ENCODE assay signal across 15 mouse cellular contexts in the genomic region with DNA sequence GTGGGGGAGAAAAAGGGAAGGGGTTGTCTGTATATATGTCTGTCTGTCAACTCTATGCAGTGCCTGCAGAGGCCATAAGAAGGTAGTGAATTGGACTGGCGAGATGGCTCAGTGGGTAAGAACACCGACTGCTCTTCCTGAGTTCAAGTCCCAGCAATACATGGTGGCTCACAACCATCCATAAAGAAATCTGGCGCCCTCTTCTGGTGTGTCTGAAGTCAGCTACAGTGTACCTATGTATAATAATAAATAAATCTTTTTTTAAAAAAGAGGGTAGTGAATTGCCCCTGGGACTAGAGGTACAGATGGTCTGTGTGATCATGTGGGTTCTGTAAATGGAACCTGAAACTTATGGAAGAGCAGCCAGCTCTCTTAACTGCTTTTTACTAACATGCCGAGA. TPM values are rescaled to one million over a fixed set of nuclear protein-coding genes. Genes with fewer than 3 reads are reported as not detected.
A peak's percentile ranks its signal among the peaks of the same experiment; 100 is the strongest.
DNase-seq lines count a peak whose midpoint lies in the region; ATAC-seq and TF ChIP-seq lines count a peak whose summit lies in the region.
"Had no signal": no experiment of that assay in that cellular context is flagged by ENCODE, and none has a peak within 500 bp of the region (broad histone marks: within the 10 kb centered on the region; RNA-seq: fewer than 3 reads in every experiment).

No protein-coding gene starts in this region.

- H3K4me1 ChIP-seq in heart, postnatal 0 days (ENCODE audit: control insufficient read depth, insufficient read depth) = no peaks in the 10 kb centered on the region
- H3K4me1 ChIP-seq in lung, postnatal 0 days (ENCODE audit: insufficient read depth, low read depth, low read length) = no peaks in the 10 kb centered on the region
- H3K4me1 ChIP-seq in CH12.LX (ENCODE audit: control insufficient read depth in 1 of 2, insufficient read depth in 2 of 2) = no peaks in the 10 kb centered on the region
- H3K4me1 ChIP-seq: forebrain, embryonic 10.5 days; limb, embryonic 15.5 days had no signal

- peak; percentile 37; the same call in 1 of the 2 replicates for TF ChIP-seq POLR2A in CH12.LX (IDR thresholded peaks at IDR 0.05; ENCODE audit: low read depth, low read length)
- no peak for TF ChIP-seq POLR2A in brain, embryonic 14.5 days (IDR thresholded peaks at IDR 0.05; ENCODE audit: borderline replicate concordance, extremely low read depth, insufficient read depth, insufficient read length, poor library complexity, severe bottlenecking)

- in situ Hi-C loops in CH12.LX (cut with MboI; ENCODE audit: low pct_ligation_motif_present, low pct_unique_long_range_greater_than_20kb, low sequenced_read_pairs) = no loop called here

- no peak overlapping the region for H3K4me2 ChIP-seq in heart, postnatal 0 days (ENCODE audit: low read depth, low read length)
- H3K4me2 ChIP-seq in lung, postnatal 0 days (replicated peaks; ENCODE audit: low read depth, low read length) = no peak overlapping the region
- H3K4me2 ChIP-seq in CH12.LX (ENCODE audit: insufficient read depth, low read depth, poor library complexity, severe bottlenecking) = no peak overlapping the region
- H3K4me2 ChIP-seq: heart, embryonic 13.5 days; limb, embryonic 15.5 days had no signal

- 78% methylated on average over 4 of the region's 4 CpGs for WGBS in heart, postnatal 0 days
- WGBS in lung, postnatal 0 days = 76% methylated on average over 4 of the region's 4 CpGs

- H3K9ac ChIP-seq in heart, postnatal 0 days (replicated peaks; ENCODE audit: low read depth, low read length) = no peak overlapping the region
- no peak overlapping the region for H3K9ac ChIP-seq in lung, postnatal 0 days (replicated peaks; ENCODE audit: low read depth)
- H3K9ac ChIP-seq in CH12.LX (ENCODE audit: insufficient read depth, low read depth) = no peak overlapping the region
- H3K9ac ChIP-seq: heart, embryonic 13.5 days; limb, embryonic 15.5 days had no signal

- no peak; the same call in none of the 2 replicates for TF ChIP-seq RAD21 in CH12.LX (IDR thresholded peaks at IDR 0.05; ENCODE audit: low read depth, low read length)

- DNase-seq in heart, postnatal 0 days (ENCODE audit: low spot score) = no peak
- no peak for DNase-seq in heart, postnatal 14 days
- no peak for DNase-seq in lung, postnatal 0 days (ENCODE audit: low spot score)
- DNase-seq in lung, postnatal 10 days = no peak
- no peak for DNase-seq in CH12.LX (ENCODE audit: extremely low read depth)
- DNase-seq in brain, embryonic 14.5 days (ENCODE audit: low read depth) = peak; percentile 9
- DNase-seq in right cerebral cortex, postnatal 25 days = no peak
- DNase-seq: gastrocnemius, postnatal 10 days; thymus, postnatal 36 days had no signal

- TF ChIP-seq EP300 in heart, postnatal 0 days (IDR thresholded peaks at IDR 0.05; ENCODE audit: low read depth) = no peak
- no peak for TF ChIP-seq EP300 in lung, postnatal 0 days (IDR thresholded peaks at IDR 0.05)
- TF ChIP-seq EP300 in CH12.LX (IDR thresholded peaks at IDR 0.05; ENCODE audit: low read length) = no peak

- intact Hi-C loops in heart, postnatal 14 days (cut with DNase I) = no loop called here

- dilution Hi-C loops in CH12.LX (cut with MboI; ENCODE audit: extremely low pct_ligation_motif_present, extremely low pct_unique_long_range_greater_than_20kb, low sequenced_read_pairs) = no loop called here

- H3K27me3 ChIP-seq in heart, postnatal 0 days (ENCODE audit: control insufficient read depth, insufficient read depth, low read length) = no peaks in the 10 kb centered on the region
- no peaks in the 10 kb centered on the region for H3K27me3 ChIP-seq in lung, postnatal 0 days (replicated peaks; ENCODE audit: insufficient read depth, low read length)
- H3K27me3 ChIP-seq in CH12.LX (replicated peaks) = no peaks in the 10 kb centered on the region
- H3K27me3 ChIP-seq: heart, embryonic 13.5 days; limb, embryonic 15.5 days; megakaryocyte, embryonic 14.5 days had no signal

- 0 out of 2 replicates have a peak, but pooled peaks have one; percentile 10 for TF ChIP-seq CTCF in heart, postnatal 0 days (IDR thresholded peaks at IDR 0.05; ENCODE audit: low read depth)
- TF ChIP-seq CTCF in lung, postnatal 0 days (IDR thresholded peaks at IDR 0.05) = peak; percentile 42
- peak in 1 of 2 experiments; percentile 46; a peak in 2 of 4 replicates for TF ChIP-seq CTCF in CH12.LX (conservative IDR thresholded peaks at IDR 0.05 in 1 of 2, IDR thresholded peaks at IDR 0.05 in 1 of 2; ENCODE audit: low read depth in 2 of 2, low read length in 2 of 2)
- TF ChIP-seq CTCF in brain, embryonic 14.5 days (IDR thresholded peaks at IDR 0.05; ENCODE audit: borderline replicate concordance, extremely low read depth, insufficient read depth, insufficient read length) = no peak

- H3K36me3 ChIP-seq in heart, postnatal 0 days (replicated peaks; ENCODE audit: control insufficient read depth, insufficient read depth, low read length) = peaks cover 60% of the 10 kb centered on the region
- H3K36me3 ChIP-seq in lung, postnatal 0 days (ENCODE audit: insufficient read depth, low read length) = peaks cover 13% of the 10 kb centered on the region
- H3K36me3 ChIP-seq in CH12.LX (replicated peaks in 1 of 2; ENCODE audit: control insufficient read depth in 1 of 2, insufficient read depth in 1 of 2, low read length in 1 of 2) = peaks cover 88 to 93% of the 10 kb centered on the region in 2 experiments

- no peak for ATAC-seq in heart, postnatal 0 days (ENCODE audit: insufficient read depth, low read depth)
- no peak for ATAC-seq in lung, postnatal 0 days
- ATAC-seq: hindbrain, embryonic 16.5 days had no signal

- H3K9me3 ChIP-seq in heart, postnatal 0 days (replicated peaks; ENCODE audit: control insufficient read depth, low read length) = no peaks in the 10 kb centered on the region
- H3K9me3 ChIP-seq in lung, postnatal 0 days (ENCODE audit: low read length) = no peaks in the 10 kb centered on the region
- H3K9me3 ChIP-seq in CH12.LX (replicated peaks; ENCODE audit: low read length) = no peaks in the 10 kb centered on the region
- H3K9me3 ChIP-seq: forebrain, embryonic 10.5 days; heart, embryonic 13.5 days; limb, embryonic 15.5 days; megakaryocyte, embryonic 14.5 days had no signal

- H3K79me2 ChIP-seq in CH12.LX (replicated peaks; ENCODE audit: control insufficient read depth, extremely low read depth, insufficient read depth, poor library complexity, severe bottlenecking) = peaks cover 53% of the 10 kb centered on the region

- H3K4me3 ChIP-seq in heart, postnatal 0 days (ENCODE audit: low read depth, low read length) = no peak overlapping the region
- no peak overlapping the region for H3K4me3 ChIP-seq in lung, postnatal 0 days (ENCODE audit: low read depth, low read length)
- H3K4me3 ChIP-seq in CH12.LX (replicated peaks in 1 of 3; ENCODE audit: low read depth in 2 of 3, low read length in 2 of 3, poor library complexity in 1 of 3) = no peak overlapping the region
- H3K4me3 ChIP-seq: forebrain, embryonic 10.5 days; heart, embryonic 13.5 days; limb, embryonic 15.5 days; megakaryocyte, embryonic 14.5 days had no signal

- no peak overlapping the region for H3K27ac ChIP-seq in heart, postnatal 0 days (ENCODE audit: low read depth)
- H3K27ac ChIP-seq in lung, postnatal 0 days (ENCODE audit: low read length) = no peak overlapping the region
- H3K27ac ChIP-seq in CH12.LX (ENCODE audit: insufficient read depth, low read depth) = no peak overlapping the region
- H3K27ac ChIP-seq: forebrain, embryonic 10.5 days; heart, embryonic 13.5 days; limb, embryonic 15.5 days had no signal

TF ChIP-seq in CH12.LX, 34 proteins besides CTCF, POLR2A, EP300 and RAD21:
- TF ChIP-seq ZKSCAN1 (IDR thresholded peaks at IDR 0.05; ENCODE audit: borderline replicate concordance, low read depth, low read length) (no peak), ELF1 (IDR thresholded peaks at IDR 0.05; ENCODE audit: low read depth, low read length) (no peak), SMC3 (IDR thresholded peaks at IDR 0.05; ENCODE audit: low read depth, low read length) (peak; percentile 22; the same call in 1 of the 2 replicates)

RNA-seq across cellular contexts. Expression of a gene that starts 37.6 kb away (rescaled TPM):
- total RNA-seq in heart, postnatal 0 days (2014; rRNA removed; ENCODE audit: low replicate concordance) = 18.2 and 21.8 TPM in 2 replicates
- polyA plus RNA-seq in heart, postnatal 0 days (2015; fragmentation: Nextera tagmentation; extraction: Ambion mirVana) = 6.7 and 8.3 TPM in 2 replicates
- 10 to 100 TPM; 49.8 to 52.8 TPM for total RNA-seq in heart, postnatal 14 days (2021)
- 10.3 and 11.6 TPM in 2 replicates for polyA plus RNA-seq in lung, postnatal 0 days (2015; fragmentation: Nextera tagmentation; extraction: Ambion mirVana)
- total RNA-seq in CH12.LX (2012; rRNA removed) (94.1 and 106 TPM in 2 replicates), CH12.LX (2014; rRNA removed) (33.4 and 38.2 TPM in 2 replicates)
- polyA plus RNA-seq in CH12.LX (2012; ENCODE audit: insufficient read length, low read depth) = 222 and 284 TPM in 2 replicates
- 36.5 and 57.6 TPM in 2 replicates for polyA plus RNA-seq in brain, embryonic 14.5 days (2012; rRNA removed)

RNA-seq across cellular contexts. Expression of a gene that starts 46.5 kb away (rescaled TPM):
- total RNA-seq in heart, postnatal 0 days (2014; rRNA removed; ENCODE audit: low replicate concordance) = not detected in 2 replicates
- not detected in 2 replicates for polyA plus RNA-seq in heart, postnatal 0 days (2015; fragmentation: Nextera tagmentation; extraction: Ambion mirVana)
- total RNA-seq in heart, postnatal 14 days (2021) = not detected
- 0.14 and 0.17 TPM in 2 replicates for polyA plus RNA-seq in lung, postnatal 0 days (2015; fragmentation: Nextera tagmentation; extraction: Ambion mirVana)
- 0.13 TPM in 1 of 2 replicates, not detected in the other for total RNA-seq in CH12.LX (2012; rRNA removed)
- total RNA-seq in CH12.LX (2014; rRNA removed) = not detected in 2 replicates
- polyA plus RNA-seq in CH12.LX (2012; ENCODE audit: insufficient read length, low read depth) = not detected in 2 replicates
- not detected in 2 replicates for polyA plus RNA-seq in brain, embryonic 14.5 days (2012; rRNA removed)
- total RNA-seq: gastrocnemius, postnatal 10 days; left cerebral cortex, adult 8-10 months had no signal
- polyA plus RNA-seq: forebrain, embryonic 10.5 days; heart, embryonic 13.5 days; limb, embryonic 15.5 days had no signal

RNA-seq across cellular contexts. Expression of a gene that starts 57.5 kb away (rescaled TPM):
- total RNA-seq in heart, postnatal 0 days (2014; rRNA removed; ENCODE audit: low replicate concordance) = 73.1 and 76.6 TPM in 2 replicates
- 68.6 and 71.3 TPM in 2 replicates for polyA plus RNA-seq in heart, postnatal 0 days (2015; fragmentation: Nextera tagmentation; extraction: Ambion mirVana)
- 10 to 100 TPM; 38.6 to 40.5 TPM for total RNA-seq in heart, postnatal 14 days (2021)
- polyA plus RNA-seq in lung, postnatal 0 days (2015; fragmentation: Nextera tagmentation; extraction: Ambion mirVana) = 71.2 and 71.8 TPM in 2 replicates
- total RNA-seq in CH12.LX (2012; rRNA removed) = 90.2 and 93.8 TPM in 2 replicates
- total RNA-seq in CH12.LX (2014; rRNA removed) = 127 and 134 TPM in 2 replicates
- polyA plus RNA-seq in CH12.LX (2012; ENCODE audit: insufficient read length, low read depth) = 91.9 and 102 TPM in 2 replicates
- 103 and 123 TPM in 2 replicates for polyA plus RNA-seq in brain, embryonic 14.5 days (2012; rRNA removed)
